Mouse (Mus musculus) CH12.LX (cell line): ENCODE measurements at regions not wholly inside any gene's neighbourhood (a gene's known extent, or its start where the extent isn't known, plus 50 kb on each side); places are given as distances from the start of the nearest gene placed in this dataset.

Experiments used
- DNase-seq: peaks from one replicate; pipeline ENCODE4 v3.0.0-alpha.2; 2013; ENCODE audit errors: extremely low read depth
- H3K27ac ChIP-seq: 2 replicates; pipeline ENCODE4 v1.5.1; 2012; ENCODE audit warnings: low read depth, mild to moderate bottlenecking, control low read depth, moderate library complexity; ENCODE audit not compliant: insufficient read depth
- H3K27me3 ChIP-seq: replicated peaks from 2 replicates; pipeline ENCODE3; 2012; ENCODE audit warnings: inconsistent platforms
- H3K36me3 ChIP-seq, 2 experiments: replicated peaks in 1 of 2; 2 replicates each; pipeline versions ENCODE3 to v1.6.1; 2012; ENCODE audit warnings: inconsistent platforms in 1 of 2, low read length in 1 of 2, mild to moderate bottlenecking in 1 of 2, mixed read lengths in 1 of 2, moderate library complexity in 1 of 2; ENCODE audit not compliant: control insufficient read depth in 1 of 2, insufficient read depth in 1 of 2
- H3K4me1 ChIP-seq, 2 experiments: 2 replicates each; pipeline ENCODE4 v1.6.1; 2012; ENCODE audit warnings: inconsistent platforms in 1 of 2, moderate library complexity in 1 of 2; ENCODE audit not compliant: insufficient read depth in 2 of 2, control insufficient read depth in 1 of 2
- H3K4me2 ChIP-seq: 2 replicates; pipeline ENCODE4 v1.6.1; 2012; ENCODE audit warnings: low read depth, mild to moderate bottlenecking, control low read depth; ENCODE audit not compliant: poor library complexity, insufficient read depth, severe bottlenecking
- H3K4me3 ChIP-seq, 3 experiments: fragments of 150-350 bp in 1 of 3; sonication (generic) in 1 of 3; replicated peaks in 1 of 3; 2 replicates each; pipeline versions ENCODE3 to v1.5.1; 2011 to 2012; ENCODE audit warnings: low read depth in 2 of 3, low read length in 2 of 3, mild to moderate bottlenecking in 2 of 3, moderate library complexity in 2 of 3, control low read depth in 1 of 3, improper control_type of control experiment in 1 of 3, inconsistent platforms in 1 of 3, mixed read lengths in 1 of 3; ENCODE audit not compliant: poor library complexity in 1 of 3
- H3K79me2 ChIP-seq: replicated peaks from 2 replicates; pipeline ENCODE4 v1.6.1; 2012; ENCODE audit warnings: mild to moderate bottlenecking, moderate library complexity; ENCODE audit not compliant: control insufficient read depth, poor library complexity, insufficient read depth, severe bottlenecking; ENCODE audit errors: extremely low read depth
- H3K9ac ChIP-seq: 2 replicates; pipeline ENCODE4 v1.6.1; 2012; ENCODE audit warnings: low read depth, mild to moderate bottlenecking, control low read depth, moderate library complexity; ENCODE audit not compliant: insufficient read depth
- H3K9me3 ChIP-seq: replicated peaks from 2 replicates; pipeline ENCODE3; 2012; ENCODE audit warnings: low read length, inconsistent platforms, mixed read lengths
- BHLHE40 ChIP-seq: IDR thresholded peaks from 2 replicates; pipeline ENCODE4 v1.6.1; 2011; ENCODE audit warnings: mild to moderate bottlenecking, low read depth, low read length, improper control_type of control experiment
- CTCF ChIP-seq, 2 experiments: IDR thresholded peaks in 1 of 2; conservative IDR thresholded peaks in 1 of 2; 2 replicates each; pipeline ENCODE4 v1.5.1; 2011 to 2012; ENCODE audit warnings: low read depth in 2 of 2, low read length in 2 of 2, improper control_type of control experiment in 1 of 2, inconsistent platforms in 1 of 2, mild to moderate bottlenecking in 1 of 2, moderate library complexity in 1 of 2
- ELF1 ChIP-seq: IDR thresholded peaks from 2 replicates; pipeline ENCODE4 v1.6.1; 2014; ENCODE audit warnings: low read depth, mild to moderate bottlenecking, inconsistent platforms, low read length, improper control_type of control experiment
- IRF4 ChIP-seq: IDR thresholded peaks from 2 replicates; pipeline ENCODE4 v1.6.1; 2014; ENCODE audit warnings: low read depth, mild to moderate bottlenecking, inconsistent platforms, low read length, improper control_type of control experiment
- MAFK ChIP-seq: IDR thresholded peaks from 2 replicates; pipeline ENCODE4 v1.6.1; 2011; ENCODE audit warnings: low read length, improper control_type of control experiment; ENCODE audit not compliant: insufficient replicate concordance
- MAX ChIP-seq: IDR thresholded peaks from 2 replicates; pipeline ENCODE4 v1.6.1; 2011; ENCODE audit warnings: low read length, improper control_type of control experiment
- MEF2A ChIP-seq: IDR thresholded peaks from 2 replicates; pipeline ENCODE4 v1.6.1; 2014; ENCODE audit warnings: low read depth, mild to moderate bottlenecking, inconsistent platforms, low read length, improper control_type of control experiment, borderline replicate concordance
- MXI1 ChIP-seq: IDR thresholded peaks from 2 replicates; pipeline ENCODE4 v1.6.1; 2011; ENCODE audit warnings: mild to moderate bottlenecking, low read depth, low read length, improper control_type of control experiment
- NELFE ChIP-seq: IDR thresholded peaks from 2 replicates; pipeline ENCODE4 v1.6.1; 2011; ENCODE audit warnings: low read depth, low read length, improper control_type of control experiment
- POLR2AphosphoS2 ChIP-seq: IDR thresholded peaks from 2 replicates; pipeline ENCODE4 v1.6.1; 2011; ENCODE audit warnings: low read depth, low read length, improper control_type of control experiment
- ZMIZ1 ChIP-seq: IDR thresholded peaks from 2 replicates; pipeline ENCODE4 v1.6.1; 2012; ENCODE audit warnings: low read depth, mild to moderate bottlenecking, inconsistent platforms, low read length, improper control_type of control experiment
- dilution Hi-C: fragments of 300-500 bp; cut with MboI; formaldehyde crosslinking; loops from 2 replicates; pipeline ENCODE4 v1.14.3; 2020; ENCODE audit warnings: low sequenced_read_pairs; ENCODE audit not compliant: extremely low pct_unique_long_range_greater_than_20kb, extremely low pct_ligation_motif_present
- in situ Hi-C: fragments of 300-500 bp; cut with MboI; formaldehyde crosslinking; loops from 3 replicates; pipeline ENCODE4 v1.14.3; 2019; ENCODE audit warnings: low sequenced_read_pairs, low pct_ligation_motif_present, low pct_unique_long_range_greater_than_20kb, mixed read lengths

DNA sequence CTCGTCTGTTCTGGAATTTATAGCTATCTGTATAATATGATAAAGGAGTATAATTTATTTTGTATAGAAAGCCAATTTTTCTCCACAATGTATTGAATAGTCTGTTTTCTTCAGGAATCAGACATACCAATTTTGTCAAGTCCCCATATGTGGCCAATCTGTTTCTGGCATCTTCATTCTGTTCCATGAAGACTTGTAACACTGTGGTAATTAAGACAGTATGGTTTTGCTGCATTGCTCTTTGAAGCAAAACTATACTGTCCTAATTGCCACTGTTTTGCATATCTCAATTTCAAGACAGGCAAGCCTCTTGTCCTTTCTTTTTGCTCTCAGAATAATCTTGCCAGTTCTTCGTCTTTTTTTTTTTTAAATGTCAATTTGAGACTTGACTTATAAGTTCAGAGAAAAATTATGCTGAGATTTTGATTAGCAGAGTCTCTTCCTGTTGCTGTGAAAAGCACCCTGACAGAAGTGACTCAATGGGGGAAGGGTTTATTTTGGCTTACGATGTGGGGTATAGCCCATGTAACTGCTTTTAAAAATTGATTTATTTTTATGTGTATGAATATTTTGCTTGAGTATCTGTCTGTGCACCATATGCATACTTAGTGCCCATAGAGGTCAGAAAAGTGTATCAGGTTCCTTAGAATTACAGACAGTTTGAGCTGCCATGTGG, 103.4 kb upstream of the Api5 start:
- H3K4me1 ChIP-seq = no peaks in the 10 kb centered on the region
- H3K4me2 ChIP-seq = no peak overlapping the region
- H3K4me3 ChIP-seq = no peak overlapping the region
- H3K27ac ChIP-seq = no peak overlapping the region
- H3K9ac ChIP-seq = no peak overlapping the region
- dilution Hi-C loops (no loop called here), in situ Hi-C loops (no loop called here)
- H3K79me2 ChIP-seq = no peaks in the 10 kb centered on the region
- TF ChIP-seq MAX = no peak
- no peak for DNase-seq
- H3K9me3 ChIP-seq = peaks cover 33% of the 10 kb centered on the region
- H3K36me3 ChIP-seq = no peaks in the 10 kb centered on the region
- no peaks in the 10 kb centered on the region for H3K27me3 ChIP-seq

DNA sequence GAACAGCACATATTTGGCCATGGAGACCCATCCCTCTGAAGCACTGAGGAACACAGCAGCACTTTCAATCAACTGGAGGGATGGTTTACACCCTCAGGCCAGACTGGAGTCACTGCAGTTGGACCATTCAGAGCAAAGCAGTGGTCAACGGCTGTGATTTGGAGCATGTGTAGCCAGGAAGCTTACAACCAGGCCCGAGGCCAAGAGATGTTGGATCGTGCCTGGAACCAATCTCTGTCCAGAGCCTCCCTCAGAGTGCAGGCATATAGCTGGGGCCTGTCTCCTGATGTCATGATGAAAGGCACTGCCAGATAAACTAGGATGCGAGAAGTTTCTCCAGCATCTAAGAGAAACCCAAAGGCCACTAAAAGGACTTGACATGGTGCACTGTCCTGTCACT, 98.7 kb upstream of the Api5 start:
- Histone ChIP-seq H3K4me2 (no peak overlapping the region), H3K4me3 (no peak overlapping the region), H3K79me2 (no peaks in the 10 kb centered on the region), H3K4me1 (no peaks in the 10 kb centered on the region), H3K9ac (no peak overlapping the region), H3K9me3 (peaks cover 34% of the 10 kb centered on the region), H3K27me3 (no peaks in the 10 kb centered on the region), H3K27ac (no peak overlapping the region), H3K36me3 (no peaks in the 10 kb centered on the region)
- DNase-seq = no peak
- TF ChIP-seq ELF1 (no peak), IRF4 (no peak), ZMIZ1 (no peak), POLR2AphosphoS2 (no peak), NELFE (no peak)
- in situ Hi-C loops (no loop called here), dilution Hi-C loops (no loop called here)

DNA sequence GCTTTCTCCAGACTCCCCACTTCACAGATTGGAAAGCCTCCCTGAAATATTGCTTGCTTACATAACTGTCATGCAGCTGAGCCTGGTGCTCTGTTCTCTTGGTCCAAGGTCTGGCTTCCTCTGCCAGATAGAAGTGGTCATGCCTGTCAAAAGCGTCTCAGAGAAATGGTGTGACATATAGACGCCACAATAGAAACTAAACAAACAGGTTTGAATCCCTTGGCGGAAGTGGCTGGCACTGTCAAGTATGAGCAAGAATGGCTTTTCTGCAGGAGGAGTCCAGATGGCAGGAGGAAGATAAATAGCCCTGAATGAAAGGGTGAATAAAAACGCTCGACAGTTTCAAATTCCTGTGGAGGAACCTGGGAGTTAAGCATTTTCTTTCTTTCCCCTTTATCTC, 93.2 kb upstream of the Api5 start:
- Histone ChIP-seq H3K27me3 (no peaks in the 10 kb centered on the region), H3K4me3 (no peak overlapping the region), H3K79me2 (no peaks in the 10 kb centered on the region), H3K4me1 (no peaks in the 10 kb centered on the region), H3K9ac (no peak overlapping the region), H3K4me2 (no peak overlapping the region), H3K9me3 (peaks cover 33% of the 10 kb centered on the region), H3K36me3 (no peaks in the 10 kb centered on the region), H3K27ac (no peak overlapping the region)
- no peak for DNase-seq
- dilution Hi-C loops (no loop called here), in situ Hi-C loops (no loop called here)
- TF ChIP-seq MXI1 (no peak), ELF1 (no peak), BHLHE40 (no peak), MEF2A (no peak), CTCF (conservative IDR thresholded peaks at IDR 0.05 in 1 of 2, IDR thresholded peaks at IDR 0.05 in 1 of 2; ENCODE audit: low read depth in 2 of 2, low read length in 2 of 2) (no peak), MAFK (no peak)
